Mouse (Mus musculus) kidney, adult 2 months (tissue): ENCODE measurements around the gene Pigr.

Experiments
- CTCF ChIP-seq: fragments of 200-500 bp; conservative IDR thresholded peaks from 2 replicates; pipeline ENCODE4 v1.5.1; 2011; ENCODE audit warnings: low read depth, mild to moderate bottlenecking, control low read depth, low read length, moderate library complexity, mixed read lengths; ENCODE audit not compliant: insufficient read depth, insufficient read length
- POLR2A ChIP-seq: fragments of 200-500 bp; IDR thresholded peaks from one replicate; pipeline ENCODE4 v1.6.1; 2011; ENCODE audit warnings: low read depth, low read length, control low read depth

DNA sequence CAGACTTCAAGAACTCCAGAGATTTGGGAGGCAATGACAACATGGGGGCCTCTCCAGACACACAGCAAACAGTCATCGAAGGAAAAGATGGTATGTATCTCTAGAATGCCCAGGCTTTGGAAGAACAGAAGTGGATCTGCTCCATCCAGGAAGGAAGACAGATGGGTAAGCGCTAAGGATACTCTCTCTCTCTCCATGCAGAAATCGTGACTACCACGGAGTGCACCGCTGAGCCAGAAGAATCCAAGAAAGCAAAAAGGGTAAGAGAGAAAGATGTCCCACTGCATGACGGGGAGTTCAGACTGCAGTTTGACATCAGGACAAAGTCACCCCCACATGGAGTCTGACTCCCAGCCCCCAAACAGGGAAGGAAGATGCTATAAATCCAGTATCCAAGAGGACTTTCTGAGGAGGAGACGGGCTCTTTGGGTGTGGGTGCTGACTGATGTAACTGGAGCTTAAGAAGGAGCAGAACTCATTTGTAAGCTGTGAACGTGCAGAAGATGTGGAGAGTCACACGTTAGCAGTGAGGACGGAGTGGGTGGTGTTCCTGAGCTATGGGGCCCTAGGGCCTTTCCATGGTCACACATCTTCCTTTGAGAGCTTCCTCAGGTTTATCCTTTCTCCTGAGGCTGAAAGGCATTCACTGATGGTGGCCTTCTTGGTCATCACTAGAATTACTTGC is 23.2 kb downstream of the Pigr start:
- TF ChIP-seq CTCF (no peak), POLR2A (no peak)
